Mouse (Mus musculus): ENCODE data around the gene Smcp. TPM values are rescaled to one million over a fixed set of nuclear protein-coding genes. Genes with fewer than 3 reads are reported as not detected.

Gene Smcp
- polyA plus RNA-seq (2016; fragmentation: Nextera tagmentation; extraction: Ambion mirVana): not detected in 2 replicates

- Histone ChIP-seq H3K9me3 (no peaks in the 10 kb centered on the region), H3K27ac (no peak within 1 kb of the TSS), H3K27me3 (ENCODE audit: insufficient read depth, poor library complexity, severe bottlenecking) (no peaks in the 10 kb centered on the region), H3K36me3 (no peaks in the 10 kb centered on the region), H3K4me1 (no peaks in the 10 kb centered on the region), H3K4me3 (no peak within 1 kb of the TSS)
- 69% methylated on average over 1 of the region's 1 CpGs for WGBS
- no peak for DNase-seq (ENCODE audit: low spot score)
These were observed at the start of gene Smcp for GRCm38 (mm10) chr3:92588858-92589257. Gene Smcp, minus strand, starts transcription at chr3:92588997.

- no peaks in the 10 kb centered on the region for H3K36me3 ChIP-seq
- WGBS: 82% methylated on average over 3 of the region's 3 CpGs
- H3K9me3 ChIP-seq: no peaks in the 10 kb centered on the region
- no peak overlapping the region for H3K4me3 ChIP-seq
- H3K4me1 ChIP-seq: no peaks in the 10 kb centered on the region
- no peak for DNase-seq (ENCODE audit: low spot score)
- H3K27me3 ChIP-seq (ENCODE audit: insufficient read depth, poor library complexity, severe bottlenecking): no peaks in the 10 kb centered on the region
- H3K27ac ChIP-seq: no peak overlapping the region
These were observed 49.8 kb upstream of the Smcp start for GRCm38 (mm10) chr3:92638653-92638991.

GRCm38 (mm10) chr3:92637745-92638652 is 49.2 kb upstream of the Smcp start:
- no peaks in the 10 kb centered on the region for H3K36me3 ChIP-seq
- H3K27me3 ChIP-seq (ENCODE audit: insufficient read depth, poor library complexity, severe bottlenecking): no peaks in the 10 kb centered on the region
- no peaks in the 10 kb centered on the region for H3K4me1 ChIP-seq
- no peak overlapping the region for H3K4me3 ChIP-seq
- 60% methylated on average over 1 of the region's 1 CpGs for WGBS
- no peak for DNase-seq (ENCODE audit: low spot score)
- H3K9me3 ChIP-seq: no peaks in the 10 kb centered on the region
- H3K27ac ChIP-seq: no peak overlapping the region

GRCm38 (mm10) chr3:92621560-92621959 is 32.8 kb upstream of the Smcp start, which contains the start of gene Lce6a:
Gene Lce6a, minus strand, starts transcription at chr3:92621660.
- no peak for DNase-seq (ENCODE audit: low spot score)
- no peaks in the 10 kb centered on the region for H3K4me1 ChIP-seq
- no peak within 1 kb of the TSS for H3K27ac ChIP-seq
- H3K36me3 ChIP-seq: no peaks in the 10 kb centered on the region
- H3K9me3 ChIP-seq: no peaks in the 10 kb centered on the region
- H3K27me3 ChIP-seq (ENCODE audit: insufficient read depth, poor library complexity, severe bottlenecking): no peaks in the 10 kb centered on the region
- no peak within 1 kb of the TSS for H3K4me3 ChIP-seq
- 69% methylated on average over 2 of the region's 2 CpGs for WGBS

GRCm38 (mm10) chr3:92609804-92610203 is 21.0 kb upstream of the Smcp start:
- Histone ChIP-seq H3K27me3 (ENCODE audit: insufficient read depth, poor library complexity, severe bottlenecking) (no peaks in the 10 kb centered on the region), H3K4me3 (no peak overlapping the region), H3K9me3 (no peaks in the 10 kb centered on the region), H3K36me3 (no peaks in the 10 kb centered on the region), H3K4me1 (no peaks in the 10 kb centered on the region), H3K27ac (no peak overlapping the region)
- WGBS: 15% methylated on average over 1 of the region's 1 CpGs
- DNase-seq (ENCODE audit: low spot score): no peak

- Histone ChIP-seq H3K27me3 (ENCODE audit: insufficient read depth, poor library complexity, severe bottlenecking) (no peaks in the 10 kb centered on the region), H3K27ac (no peak within 1 kb of the TSS), H3K9me3 (no peaks in the 10 kb centered on the region), H3K4me3 (no peak within 1 kb of the TSS), H3K4me1 (no peaks in the 10 kb centered on the region), H3K36me3 (no peaks in the 10 kb centered on the region)
- no peak for DNase-seq (ENCODE audit: low spot score)
These were observed 18.6 kb upstream of the Smcp start, which contains the start of gene 2210017I01Rik for GRCm38 (mm10) chr3:92607392-92607791. Gene 2210017I01Rik, minus strand, starts transcription at chr3:92607492.

- H3K4me1 ChIP-seq: no peaks in the 10 kb centered on the region
- H3K27me3 ChIP-seq (ENCODE audit: insufficient read depth, poor library complexity, severe bottlenecking): no peaks in the 10 kb centered on the region
- H3K36me3 ChIP-seq: no peaks in the 10 kb centered on the region
- no peak for DNase-seq (ENCODE audit: low spot score)
- no peak overlapping the region for H3K27ac ChIP-seq
- H3K9me3 ChIP-seq: no peaks in the 10 kb centered on the region
- H3K4me3 ChIP-seq: no peak overlapping the region
- WGBS: 37% methylated on average over 1 of the region's 1 CpGs
These were observed 13.4 kb upstream of the Smcp start for GRCm38 (mm10) chr3:92602169-92602568.

- Histone ChIP-seq H3K4me3 (no peak overlapping the region), H3K9me3 (no peaks in the 10 kb centered on the region), H3K27ac (no peak overlapping the region), H3K36me3 (no peaks in the 10 kb centered on the region), H3K27me3 (ENCODE audit: insufficient read depth, poor library complexity, severe bottlenecking) (no peaks in the 10 kb centered on the region), H3K4me1 (no peaks in the 10 kb centered on the region)
- 58% methylated on average over 1 of the region's 1 CpGs for WGBS
- DNase-seq (ENCODE audit: low spot score): no peak
These were observed 11.7 kb upstream of the Smcp start for GRCm38 (mm10) chr3:92600456-92600855.

GRCm38 (mm10) chr3:92599973-92600372 is 11.2 kb upstream of the Smcp start:
- H3K27ac ChIP-seq: no peak overlapping the region
- H3K36me3 ChIP-seq: no peaks in the 10 kb centered on the region
- no peaks in the 10 kb centered on the region for H3K27me3 ChIP-seq (ENCODE audit: insufficient read depth, poor library complexity, severe bottlenecking)
- H3K4me3 ChIP-seq: no peak overlapping the region
- no peaks in the 10 kb centered on the region for H3K9me3 ChIP-seq
- H3K4me1 ChIP-seq: no peaks in the 10 kb centered on the region
- no peak for DNase-seq (ENCODE audit: low spot score)

GRCm38 (mm10) chr3:92598429-92598828 is 9.6 kb upstream of the Smcp start:
- Histone ChIP-seq H3K9me3 (no peaks in the 10 kb centered on the region), H3K36me3 (no peaks in the 10 kb centered on the region), H3K4me3 (no peak overlapping the region), H3K27me3 (ENCODE audit: insufficient read depth, poor library complexity, severe bottlenecking) (no peaks in the 10 kb centered on the region), H3K4me1 (no peaks in the 10 kb centered on the region), H3K27ac (no peak overlapping the region)
- 92% methylated on average over 2 of the region's 2 CpGs for WGBS
- no peak for DNase-seq (ENCODE audit: low spot score)

- Histone ChIP-seq H3K4me1 (no peaks in the 10 kb centered on the region), H3K9me3 (no peaks in the 10 kb centered on the region), H3K27ac (no peak overlapping the region), H3K27me3 (ENCODE audit: insufficient read depth, poor library complexity, severe bottlenecking) (no peaks in the 10 kb centered on the region), H3K4me3 (no peak overlapping the region), H3K36me3 (no peaks in the 10 kb centered on the region)
- 70% methylated on average over 3 of the region's 3 CpGs for WGBS
- no peak for DNase-seq (ENCODE audit: low spot score)
These were observed 1.6 kb downstream of the Smcp start for GRCm38 (mm10) chr3:92587190-92587589.

- no peaks in the 10 kb centered on the region for H3K36me3 ChIP-seq
- WGBS: 63% methylated on average over 1 of the region's 1 CpGs
These were observed 3.7 kb downstream of the Smcp start for GRCm38 (mm10) chr3:92585055-92585454.

GRCm38 (mm10) chr3:92583164-92583826 is 5.5 kb downstream of the Smcp start:
- no peak overlapping the region for H3K4me3 ChIP-seq
- WGBS: 75% methylated on average over 3 of the region's 3 CpGs
- H3K36me3 ChIP-seq: no peaks in the 10 kb centered on the region
- H3K27ac ChIP-seq: no peak overlapping the region
- H3K4me1 ChIP-seq: no peaks in the 10 kb centered on the region
- DNase-seq (ENCODE audit: low spot score): no peak
- no peaks in the 10 kb centered on the region for H3K9me3 ChIP-seq
- H3K27me3 ChIP-seq (ENCODE audit: insufficient read depth, poor library complexity, severe bottlenecking): no peaks in the 10 kb centered on the region

More at GRCm38 (mm10) chr3:92585055-92585454, 3.7 kb downstream of the Smcp start:
- Histone ChIP-seq H3K4me3 (no peak overlapping the region), H3K9me3 (no peaks in the 10 kb centered on the region), H3K4me1 (no peaks in the 10 kb centered on the region), H3K27me3 (ENCODE audit: insufficient read depth, poor library complexity, severe bottlenecking) (no peaks in the 10 kb centered on the region), H3K27ac (no peak overlapping the region)
- no peak for DNase-seq (ENCODE audit: low spot score)
